ENCODE assay signal across 13 mouse cellular contexts in genomic region chr15:36933581-36933991, GRCm38 (mm10).
A peak's percentile ranks its signal among the peaks of the same experiment; 100 is the strongest.
DNase-seq lines count a peak whose midpoint lies in the region; ATAC-seq and TF ChIP-seq lines count a peak whose summit lies in the region.
"Had no signal": no experiment of that assay in that cellular context is flagged by ENCODE, and none has a peak within 500 bp of the region (broad histone marks: within the 10 kb centered on the region; RNA-seq: fewer than 3 reads in every experiment).

No protein-coding gene starts in this region.

- H3K27me3 ChIP-seq in liver, adult 2 months (ENCODE audit: control insufficient read depth, insufficient read depth, low read length) = no peaks in the 10 kb centered on the region
- no peaks in the 10 kb centered on the region for H3K27me3 ChIP-seq in intestine, embryonic 16.5 days (replicated peaks; ENCODE audit: control insufficient read depth, insufficient read depth, low read length)
- no peaks in the 10 kb centered on the region for H3K27me3 ChIP-seq in stomach, postnatal 0 days (ENCODE audit: control insufficient read depth, insufficient read depth, low read length)
- H3K27me3 ChIP-seq in midbrain, embryonic 13.5 days = no peaks in the 10 kb centered on the region

- H3K27ac ChIP-seq in liver, adult 2 months (replicated peaks; ENCODE audit: insufficient read depth, low read depth, low read length) = no peak overlapping the region
- H3K27ac ChIP-seq in intestine, embryonic 16.5 days (ENCODE audit: low read length) = no peak overlapping the region
- no peak overlapping the region for H3K27ac ChIP-seq in stomach, postnatal 0 days (replicated peaks)
- H3K27ac ChIP-seq in midbrain, embryonic 13.5 days = no peak overlapping the region
- H3K27ac ChIP-seq: embryonic facial prominence, embryonic 10.5 days; heart, embryonic 10.5 days had no signal

- peak; percentile 36; the same call in 1 of the 2 replicates for ATAC-seq in intestine, embryonic 16.5 days
- ATAC-seq in megakaryocyte progenitor cell, adult 5-6 weeks (replicated peaks; ENCODE audit: poor library complexity) = peak; percentile 51
- peak; percentile 45; the same call in 1 of the 2 replicates for ATAC-seq in stomach, postnatal 0 days (ENCODE audit: low FRiP score, low TSS enrichment)
- ATAC-seq in midbrain, embryonic 13.5 days = no peak

- WGBS in liver, adult 2 months = 86% methylated on average over 2 of the region's 2 CpGs
- WGBS in intestine, embryonic 16.5 days = 82% methylated on average over 2 of the region's 2 CpGs
- 90% methylated on average over 2 of the region's 2 CpGs for WGBS in stomach, postnatal 0 days
- whole genome bisulfite sequencing in midbrain, embryonic 13.5 days = 85% methylated on average over 2 of the region's 2 CpGs

- DNase-seq in liver, adult 2 months (ENCODE audit: extremely low read depth, low read depth, low spot score) = peak; percentile 45
- no peak for DNase-seq in liver
- peak; percentile 51 for DNase-seq in stomach, postnatal 0 days (ENCODE audit: low spot score)
- no peak for DNase-seq in gastrocnemius, adult 8-10 months (ENCODE audit: low spot score in 2 of 2)
- DNase-seq in urinary bladder, postnatal 14 days (ENCODE audit: low spot score) = no peak
- DNase-seq: cerebellum, adult 18-20 months; lung, embryonic 14.5 days; right cerebral cortex, postnatal 4 days had no signal

- no peaks in the 10 kb centered on the region for H3K36me3 ChIP-seq in liver, adult 2 months (ENCODE audit: control insufficient read depth, insufficient read depth, low read length)
- no peaks in the 10 kb centered on the region for H3K36me3 ChIP-seq in intestine, embryonic 16.5 days (ENCODE audit: control insufficient read depth, insufficient read depth, low read length)
- no peaks in the 10 kb centered on the region for H3K36me3 ChIP-seq in stomach, postnatal 0 days (ENCODE audit: control insufficient read depth, insufficient read depth, low read length)
- H3K36me3 ChIP-seq in midbrain, embryonic 13.5 days = no peaks in the 10 kb centered on the region
- H3K36me3 ChIP-seq: embryonic facial prominence, embryonic 10.5 days; heart, embryonic 10.5 days had no signal

- no peak overlapping the region for H3K9ac ChIP-seq in liver, adult 2 months (ENCODE audit: low read depth, low read length)
- no peak overlapping the region for H3K9ac ChIP-seq in intestine, embryonic 16.5 days (ENCODE audit: low read depth, low read length)
- no peak overlapping the region for H3K9ac ChIP-seq in stomach, postnatal 0 days (ENCODE audit: low read length)
- no peak overlapping the region for H3K9ac ChIP-seq in midbrain, embryonic 13.5 days (replicated peaks)
- H3K9ac ChIP-seq: lung, embryonic 14.5 days had no signal

- no peaks in the 10 kb centered on the region for H3K79me2 ChIP-seq in liver, adult 2 months (ENCODE audit: control insufficient read depth, insufficient read depth, low read length)

- no peak for TF ChIP-seq EP300 in stomach, postnatal 0 days (optimal IDR thresholded peaks at IDR 0.05)

- no peak overlapping the region for H3K4me2 ChIP-seq in intestine, embryonic 16.5 days (ENCODE audit: low read depth, low read length)
- no peak overlapping the region for H3K4me2 ChIP-seq in stomach, postnatal 0 days (replicated peaks; ENCODE audit: low read depth)
- H3K4me2 ChIP-seq in midbrain, embryonic 13.5 days (replicated peaks) = no peak overlapping the region
- H3K4me2 ChIP-seq: lung, embryonic 14.5 days had no signal

- no peak overlapping the region for H3K4me3 ChIP-seq in liver, adult 2 months (ENCODE audit: insufficient read depth, low read depth, low read length)
- H3K4me3 ChIP-seq in intestine, embryonic 16.5 days (ENCODE audit: low read length) = no peak overlapping the region
- no peak overlapping the region for H3K4me3 ChIP-seq in stomach, postnatal 0 days (ENCODE audit: low read depth, low read length)
- no peak overlapping the region for H3K4me3 ChIP-seq in midbrain, embryonic 13.5 days (replicated peaks)
- H3K4me3 ChIP-seq: embryonic facial prominence, embryonic 10.5 days; heart, embryonic 10.5 days had no signal

- H3K9me3 ChIP-seq in intestine, embryonic 16.5 days (ENCODE audit: control insufficient read depth, low read length) = no peaks in the 10 kb centered on the region
- H3K9me3 ChIP-seq in stomach, postnatal 0 days (ENCODE audit: control insufficient read depth, low read length) = no peaks in the 10 kb centered on the region
- no peaks in the 10 kb centered on the region for H3K9me3 ChIP-seq in midbrain, embryonic 13.5 days
- H3K9me3 ChIP-seq: embryonic facial prominence, embryonic 10.5 days; heart, embryonic 10.5 days had no signal

- TF ChIP-seq CTCF in liver, adult 2 months (IDR thresholded peaks at IDR 0.05; ENCODE audit: low read depth, low read length) = no peak
- TF ChIP-seq CTCF in stomach, postnatal 0 days (IDR thresholded peaks at IDR 0.05; ENCODE audit: low read depth) = no peak

- no peak for TF ChIP-seq POLR2A in liver, adult 2 months (IDR thresholded peaks at IDR 0.05; ENCODE audit: extremely low read depth, insufficient read depth, low read length)

- H3K4me1 ChIP-seq in liver, adult 2 months (ENCODE audit: control insufficient read depth, insufficient read depth, low read length) = 0 out of 2 replicates have a peak, but pooled peaks cover 3% of the 10 kb centered on the region
- H3K4me1 ChIP-seq in intestine, embryonic 16.5 days (ENCODE audit: control insufficient read depth, insufficient read depth, low read length) = peaks cover 20% of the 10 kb centered on the region; the same call in 1 of the 2 replicates
- 0 out of 2 replicates have a peak, but pooled peaks cover 4% of the 10 kb centered on the region for H3K4me1 ChIP-seq in stomach, postnatal 0 days (replicated peaks; ENCODE audit: control insufficient read depth, insufficient read depth)
- peaks cover 9% of the 10 kb centered on the region for H3K4me1 ChIP-seq in midbrain, embryonic 13.5 days (replicated peaks)

Comparison
In these comparisons a context has a peak if more than half of its experiments do, and no peak if none do; other contexts are left out.
1. DNase-seq: peak in liver, adult 2 months (single experiment) and stomach, postnatal 0 days (single experiment); none in liver (single experiment), gastrocnemius, adult 8-10 months (0 of 2) and urinary bladder, postnatal 14 days (single experiment).